Mouse (Mus musculus) limb, embryonic 12.5 days (tissue): ENCODE data around the gene Rtl1. TPM values are rescaled to one million over a fixed set of nuclear protein-coding genes. Genes with fewer than 3 reads are reported as not detected.
A peak's percentile ranks its signal among the peaks of the same experiment; 100 is the strongest.

Source experiments
- ATAC-seq: fragments of 200-750 bp; cut with Nextera tagmentation; 2 replicates; pipeline ENCODE4 v1.8.0; 2017; ENCODE audit warnings: low read depth, moderate TSS enrichment; ENCODE audit not compliant: insufficient number of reproducible peaks, insufficient read depth, low FRiP score, low TSS enrichment
- H3K27ac ChIP-seq: fragments of 300-500 bp; sonication (generic); 2 replicates; pipeline ENCODE4 v1.5.1; 2016; ENCODE audit warnings: mild to moderate bottlenecking, moderate library complexity
- H3K27me3 ChIP-seq: fragments of 300-500 bp; sonication (generic); 2 replicates; pipeline ENCODE4 v1.6.1; 2016; ENCODE audit warnings: mild to moderate bottlenecking, moderate library complexity
- H3K36me3 ChIP-seq: fragments of 300-500 bp; sonication (generic); 2 replicates; pipeline ENCODE4 v1.6.1; 2016; ENCODE audit warnings: mild to moderate bottlenecking, moderate library complexity
- H3K4me1 ChIP-seq: fragments of 300-500 bp; sonication (generic); replicated peaks from 2 replicates; pipeline ENCODE4 v1.6.1; 2016
- H3K4me2 ChIP-seq: fragments of 300-500 bp; sonication (generic); 2 replicates; pipeline ENCODE4 v1.6.1; 2016; ENCODE audit warnings: mild to moderate bottlenecking, moderate library complexity
- H3K4me3 ChIP-seq: fragments of 300-500 bp; sonication (generic); replicated peaks from 2 replicates; pipeline ENCODE4 v1.5.1; 2016; ENCODE audit warnings: mild to moderate bottlenecking
- H3K9ac ChIP-seq: fragments of 300-500 bp; sonication (generic); replicated peaks from 2 replicates; pipeline ENCODE4 v1.6.1; 2016; ENCODE audit warnings: mild to moderate bottlenecking, moderate library complexity
- H3K9me3 ChIP-seq: fragments of 300-500 bp; sonication (generic); 2 replicates; pipeline ENCODE4 v1.6.1; 2016; ENCODE audit warnings: mild to moderate bottlenecking, moderate library complexity
- WGBS: fragments of 180-500 bp; shearing (Covaris S2); methylation state at CpG from one replicate; pipeline ENCODE4 v1.1.7; 2016; 5-methylcytosine and 5-hydroxymethylcytosine counted together
- microRNA counts: library from miRNA; unstranded; fragments of <30 nt; microRNA quantifications from one replicate; lab custom pipeline; 2017
- microRNA-seq: library from miRNA; unstranded; fragments of <30 nt; microRNA quantifications from one replicate; pipeline ENCODE4, GENCODE M21; 2017
- polyA plus RNA-seq: library from polyadenylated mRNA; unstranded; fragments of >200 nt; fragmentation: Nextera tagmentation; extraction: Ambion mirVana; gene quantifications from 2 replicates; pipeline ENCODE4 v1.2.1, GENCODE M21; 2016

The Rtl1 gene
- polyA plus RNA-seq, 1 experiment from 2014 or later, result 1.7 TPM

DNA sequence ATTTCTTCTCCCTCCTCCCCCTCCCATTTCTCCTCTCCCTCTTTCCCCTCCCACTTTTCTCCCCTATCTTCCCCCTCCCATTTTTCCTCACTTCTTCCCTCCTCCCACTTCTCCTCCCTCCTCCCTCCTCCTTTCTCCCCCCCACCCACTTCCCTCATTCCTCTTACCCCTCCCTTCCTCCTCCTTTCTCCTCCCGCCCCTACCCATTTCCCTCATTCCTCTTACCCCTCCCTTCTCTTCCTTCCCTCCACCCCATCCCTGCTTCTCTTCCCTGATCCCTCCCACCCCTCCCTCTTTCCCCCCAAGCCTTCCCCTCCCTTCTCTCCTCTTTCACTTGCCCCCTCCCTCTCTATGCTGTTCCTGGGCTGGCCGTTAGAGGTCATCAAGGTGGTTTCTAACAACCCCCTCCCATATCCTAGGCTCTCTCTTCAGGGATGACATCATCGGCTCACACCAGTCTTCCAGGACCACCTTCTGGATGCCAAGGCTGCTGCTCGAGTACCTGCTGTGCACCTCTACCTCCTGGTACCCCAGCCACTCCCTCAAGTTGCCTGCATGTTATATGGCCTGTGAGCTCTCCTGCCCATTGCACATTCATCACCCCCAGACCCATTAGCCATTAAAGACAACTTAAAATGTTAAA, 56.7 kb downstream of the Rtl1 start:
- no peak overlapping the region for H3K9ac ChIP-seq
- H3K4me2 ChIP-seq, result no peak overlapping the region
- no peak overlapping the region for H3K4me3 ChIP-seq
- peaks cover 36% of the 10 kb centered on the region for H3K36me3 ChIP-seq
- H3K27ac ChIP-seq, result no peak overlapping the region
- 79% methylated on average over 4 of the region's 4 CpGs for WGBS
- ATAC-seq, result no peak
- H3K27me3 ChIP-seq, result no peaks in the 10 kb centered on the region
- peaks cover 51% of the 10 kb centered on the region for H3K9me3 ChIP-seq
- H3K4me1 ChIP-seq, result peaks cover 8% of the 10 kb centered on the region; the same call in 1 of the 2 replicates

DNA sequence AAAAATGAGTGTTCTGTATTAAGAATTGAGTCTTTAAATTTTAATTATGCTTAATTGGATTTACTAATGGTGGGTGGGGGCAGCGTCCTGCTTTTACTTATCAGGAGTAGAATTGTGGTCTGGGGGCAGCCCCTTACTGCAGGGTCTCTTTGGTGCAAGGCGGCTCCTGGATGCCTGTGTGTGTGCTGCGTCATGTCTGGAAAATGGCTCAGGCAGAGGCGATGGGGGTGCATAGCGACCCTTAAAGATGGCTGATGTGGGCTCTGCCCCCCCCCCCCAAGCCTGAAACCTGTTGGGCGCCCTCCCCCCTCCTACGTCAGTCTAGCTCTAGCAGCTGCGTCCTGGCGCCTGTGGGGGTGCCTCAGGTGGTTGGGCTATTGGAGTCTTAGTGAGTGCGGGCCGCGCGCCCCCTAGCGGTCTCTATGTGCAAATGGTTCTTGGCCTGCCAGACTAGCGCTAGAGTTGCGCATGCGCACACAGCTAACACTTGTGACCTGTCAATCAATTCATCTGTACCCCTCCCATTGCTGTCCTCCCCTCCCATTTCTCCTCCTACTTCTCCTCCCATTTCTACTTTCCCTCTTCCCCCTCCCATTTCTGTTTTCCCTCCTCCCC, 57.4 kb downstream of the Rtl1 start:
- 53% methylated on average over 17 of the region's 17 CpGs for WGBS
- peaks cover 58% of the 10 kb centered on the region for H3K9me3 ChIP-seq
- no peak overlapping the region for H3K27ac ChIP-seq
- ATAC-seq, result no peak
- no peak overlapping the region for H3K9ac ChIP-seq
- H3K4me1 ChIP-seq, result peaks cover 3% of the 10 kb centered on the region; the same call in 1 of the 2 replicates
- peak overlapping the region; percentile 53 for H3K4me3 ChIP-seq
- no peaks in the 10 kb centered on the region for H3K27me3 ChIP-seq
- peak overlapping the region; percentile 54 for H3K4me2 ChIP-seq
- peaks cover 30% of the 10 kb centered on the region for H3K36me3 ChIP-seq

DNA sequence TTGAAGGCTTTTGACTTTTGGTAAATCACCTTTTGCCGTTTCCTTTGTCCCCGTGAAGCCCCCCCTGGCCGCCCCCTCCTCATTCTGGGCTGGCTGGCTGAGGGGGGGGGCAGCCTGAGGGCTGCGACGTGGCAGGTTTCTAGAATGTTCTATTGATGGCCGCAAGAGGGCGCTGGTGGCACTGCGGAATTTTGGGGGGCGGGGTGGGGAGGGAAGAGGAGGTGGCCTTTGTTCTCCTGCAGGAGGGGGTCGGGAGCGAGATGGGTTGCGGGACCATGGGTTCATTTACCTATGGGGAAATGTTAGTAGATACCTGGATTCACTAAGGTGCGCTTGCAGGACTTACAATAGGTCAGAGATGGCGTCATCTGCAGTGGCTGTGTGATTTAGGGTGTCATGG, 58.1 kb downstream of the Rtl1 start:
- no peak for ATAC-seq

DNA sequence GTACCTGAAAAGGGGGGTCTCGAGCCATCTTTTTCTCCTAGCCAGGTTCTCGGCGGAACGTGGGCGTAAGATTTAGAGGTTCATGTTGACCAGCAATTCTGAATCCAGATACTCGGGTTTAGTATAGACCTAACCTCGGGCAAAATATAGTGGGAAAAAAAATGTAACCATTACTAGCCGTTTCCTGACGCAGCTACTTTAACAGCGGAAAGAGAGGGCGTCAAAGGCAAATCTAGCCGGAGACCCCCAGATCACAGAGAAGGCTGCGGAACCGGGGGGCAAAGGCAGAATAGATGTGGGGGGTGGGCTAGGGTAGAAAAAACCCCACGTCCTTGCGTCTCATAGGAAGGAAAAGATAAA, 58.6 kb downstream of the Rtl1 start:
- Histone ChIP-seq H3K4me3 (peak overlapping the region; percentile 53), H3K4me2 (peak overlapping the region; percentile 54), H3K9ac (peak overlapping the region; percentile 75), H3K4me1 (peaks cover 3% of the 10 kb centered on the region; the same call in 1 of the 2 replicates), H3K9me3 (peaks cover 61% of the 10 kb centered on the region), H3K36me3 (peaks cover 20% of the 10 kb centered on the region), H3K27me3 (no peaks in the 10 kb centered on the region), H3K27ac (peak overlapping the region; percentile 67)
- no peak for ATAC-seq
- 44% methylated on average over 16 of the region's 16 CpGs for whole genome bisulfite sequencing

More for the DNA sequence above, 58.1 kb downstream of the Rtl1 start:
- H3K9me3 ChIP-seq, result peaks cover 61% of the 10 kb centered on the region
- H3K4me3 ChIP-seq, result peak overlapping the region; percentile 53
- no peak overlapping the region for H3K27ac ChIP-seq
- WGBS, result 45% methylated on average over 14 of the region's 14 CpGs
- H3K36me3 ChIP-seq, result peaks cover 25% of the 10 kb centered on the region
- H3K9ac ChIP-seq, result peak overlapping the region; percentile 75
- no peaks in the 10 kb centered on the region for H3K27me3 ChIP-seq
- peaks cover 3% of the 10 kb centered on the region; the same call in 1 of the 2 replicates for H3K4me1 ChIP-seq
- peak overlapping the region; percentile 54 for H3K4me2 ChIP-seq

DNA sequence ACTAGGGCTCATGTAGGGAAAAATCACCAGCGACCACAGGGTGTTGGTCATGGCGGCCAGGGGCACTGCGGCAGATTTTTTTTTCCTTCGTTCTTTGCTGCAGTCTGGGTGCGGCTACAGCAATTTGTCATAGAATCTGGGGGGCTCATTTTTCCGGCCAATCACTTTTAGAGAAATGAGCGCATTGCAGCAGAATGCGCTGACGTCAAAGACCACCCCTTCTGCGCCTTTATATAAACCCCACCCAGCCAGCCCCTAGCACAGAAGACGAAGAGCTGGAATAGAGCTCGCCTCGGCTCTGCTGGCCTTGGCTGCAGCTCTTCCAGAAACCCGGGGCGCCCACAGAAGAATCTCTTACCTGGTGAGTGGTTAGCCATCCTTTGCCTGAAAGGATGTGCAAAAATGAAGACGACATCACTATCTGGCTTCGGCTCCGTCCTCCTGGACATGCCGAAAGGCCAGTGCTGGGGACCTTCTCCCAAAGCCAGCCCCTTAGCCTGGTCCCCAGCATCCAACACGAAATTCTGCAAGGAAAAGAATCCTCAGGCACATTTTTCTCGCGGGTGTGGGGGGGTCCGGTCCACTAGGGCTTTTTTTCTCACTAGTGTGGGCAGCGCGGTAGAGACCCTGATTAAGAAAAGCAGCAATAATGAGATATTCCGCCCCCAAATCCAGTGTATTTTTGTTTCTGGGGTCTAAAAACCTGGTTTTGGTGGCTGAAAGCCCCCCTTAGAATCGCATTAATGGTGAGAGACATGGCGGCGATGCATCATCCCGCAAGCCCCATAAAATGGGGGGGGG, 59.2 kb downstream of the Rtl1 start:
- H3K4me3 ChIP-seq, result peak overlapping the region; percentile 53
- H3K36me3 ChIP-seq, result peaks cover 15% of the 10 kb centered on the region
- H3K4me1 ChIP-seq, result peaks cover 2% of the 10 kb centered on the region; the same call in 1 of the 2 replicates
- 43% methylated on average over 30 of the region's 30 CpGs for WGBS
- no peaks in the 10 kb centered on the region for H3K27me3 ChIP-seq
- peak; percentile 63; the same call in 1 of the 2 replicates for ATAC-seq
- H3K9ac ChIP-seq, result peak overlapping the region; percentile 75
- peaks cover 61% of the 10 kb centered on the region for H3K9me3 ChIP-seq
- H3K27ac ChIP-seq, result peak overlapping the region; percentile 67
- peak overlapping the region; percentile 54 for H3K4me2 ChIP-seq

DNA sequence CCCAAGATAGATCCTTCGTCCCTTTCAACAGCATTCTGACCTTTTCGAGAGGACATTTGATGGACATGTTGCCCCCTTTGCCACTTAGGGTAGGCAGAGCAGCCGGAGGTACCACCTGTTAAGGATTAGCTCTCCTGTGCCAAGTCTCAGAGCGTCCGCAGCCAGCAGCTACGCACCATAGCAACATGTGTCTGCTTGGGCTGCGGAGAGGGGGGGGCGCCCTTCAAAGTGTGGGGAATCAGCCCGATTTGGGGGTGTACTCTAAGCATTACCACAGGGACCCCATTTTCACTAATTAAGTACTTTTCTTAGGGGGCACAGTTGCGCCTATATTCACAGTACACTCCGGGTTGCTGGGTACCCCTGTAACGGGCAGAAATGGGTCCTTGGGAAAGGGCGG, 60.2 kb downstream of the Rtl1 start:
- no peaks in the 10 kb centered on the region for H3K27me3 ChIP-seq
- peaks cover 61% of the 10 kb centered on the region for H3K9me3 ChIP-seq
- peaks cover under 1% of the 10 kb centered on the region; the same call in 1 of the 2 replicates for H3K4me1 ChIP-seq
- H3K4me2 ChIP-seq, result peak overlapping the region; percentile 54
- H3K9ac ChIP-seq, result no peak overlapping the region
- no peak for ATAC-seq
- H3K36me3 ChIP-seq, result peaks cover 9% of the 10 kb centered on the region
- H3K4me3 ChIP-seq, result peak overlapping the region; percentile 53
- no peak overlapping the region for H3K27ac ChIP-seq
- WGBS, result 57% methylated on average over 13 of the region's 13 CpGs

MicroRNA genes within 50 kb of the gene (microRNA counts, 519-probe panel; counts per million panel counts)
- microRNA mmu-miR-1188 (lab: Ali Mortazavi, UCI) (not detected), microRNA mmu-miR-127 (lab: Ali Mortazavi, UCI) (5,730 counts per million, percentile 62 among the panel's probes with 10 or more counts), microRNA mmu-miR-136 (lab: Ali Mortazavi, UCI) (6,516 counts per million, percentile 78 among the panel's probes with 10 or more counts), microRNA mmu-miR-1906 (lab: Ali Mortazavi, UCI) (not detected), microRNA mmu-miR-337-3p (lab: Ali Mortazavi, UCI) (not detected), microRNA mmu-miR-337-5p (lab: Ali Mortazavi, UCI) (not detected), microRNA mmu-miR-341 (lab: Ali Mortazavi, UCI) (not detected), microRNA mmu-miR-370 (lab: Ali Mortazavi, UCI) (not detected), microRNA mmu-miR-431 (lab: Ali Mortazavi, UCI) (5,771 counts per million, percentile 64 among the panel's probes with 10 or more counts), microRNA mmu-miR-432 (lab: Ali Mortazavi, UCI) (not detected), microRNA mmu-miR-433 (lab: Ali Mortazavi, UCI) (5,852 counts per million, percentile 66 among the panel's probes with 10 or more counts), microRNA mmu-miR-434-3p (lab: Ali Mortazavi, UCI) (5,730 counts per million, percentile 63 among the panel's probes with 10 or more counts), microRNA mmu-miR-434-5p (lab: Ali Mortazavi, UCI) (3,766 counts per million, percentile 24 among the panel's probes with 10 or more counts), microRNA mmu-miR-493 (lab: Ali Mortazavi, UCI) (not detected), microRNA mmu-miR-540-3p (lab: Ali Mortazavi, UCI) (not detected), microRNA mmu-miR-540-5p (lab: Ali Mortazavi, UCI) (not detected), microRNA mmu-miR-665 (lab: Ali Mortazavi, UCI) (not detected), microRNA mmu-miR-673-3p (lab: Ali Mortazavi, UCI) (not detected), microRNA mmu-miR-673-5p (lab: Ali Mortazavi, UCI) (not detected), microRNA mmu-miR-770-3p (lab: Ali Mortazavi, UCI) (not detected), microRNA mmu-miR-770-5p (lab: Ali Mortazavi, UCI) (not detected)

Small RNAs within 50 kb of the gene (microRNA-seq; reads per million reads assigned to microRNA genes)
- gene Gm23912 (not detected), gene Mir1188 (6.5 reads per million, percentile 19 among the genes with 10 or more reads in this experiment), gene Mir127 (5,433 reads per million, percentile 90 among the genes with 10 or more reads in this experiment), gene Mir136 (not detected), gene Mir1906-1 (not detected), gene Mir3070a (2.6 reads per million, percentile 5 among the genes with 10 or more reads in this experiment), gene Mir3070b (not detected), gene Mir3071 (not detected), gene Mir337 (0.70 reads per million), gene Mir341 (855 reads per million, percentile 74 among the genes with 10 or more reads in this experiment), gene Mir3544 (not detected), gene Mir370 (528 reads per million, percentile 70 among the genes with 10 or more reads in this experiment), gene Mir431 (5,594 reads per million, percentile 90 among the genes with 10 or more reads in this experiment), gene Mir432 (not detected), gene Mir433 (779 reads per million, percentile 73 among the genes with 10 or more reads in this experiment), gene Mir434 (815 reads per million, percentile 73 among the genes with 10 or more reads in this experiment), gene Mir493 (136 reads per million, percentile 56 among the genes with 10 or more reads in this experiment), gene Mir540 (657 reads per million, percentile 71 among the genes with 10 or more reads in this experiment), gene Mir665 (493 reads per million, percentile 70 among the genes with 10 or more reads in this experiment), gene Mir673 (128 reads per million, percentile 55 among the genes with 10 or more reads in this experiment), gene Mir770 (75.5 reads per million, percentile 48 among the genes with 10 or more reads in this experiment)

Other genes with a start within 250 kb of the Rtl1 start
- gene Dlk1, start 147.5 kb downstream of the Rtl1 start, polyA plus RNA-seq, result 120 and 148 TPM in 2 replicates